Mouse (Mus musculus): ENCODE measurements around the gene Eps8l2. TPM values are rescaled to one million over a fixed set of nuclear protein-coding genes. Genes with fewer than 3 reads are reported as not detected.

Eps8l2 gene
- polyA plus RNA-seq, 1 experiment from 2014 or later: 22.2 TPM

GRCm38 (mm10) chr7:141367358-141367757 lies 28.7 kb downstream of the Eps8l2 start:
- Histone ChIP-seq H3K9ac (replicated peaks) (no peak overlapping the region), H3K4me1 (ENCODE audit: insufficient read depth) (peaks cover 28% of the 10 kb centered on the region), H3K36me3 (replicated peaks; ENCODE audit: insufficient read depth, low read length) (no peaks in the 10 kb centered on the region), H3K4me3 (ENCODE audit: low read depth, low read length) (no peak overlapping the region), H3K27me3 (ENCODE audit: insufficient read depth, low read length) (no peaks in the 10 kb centered on the region), H3K4me2 (ENCODE audit: low read depth, low read length) (no peak overlapping the region), H3K27ac (ENCODE audit: low read depth) (no peak overlapping the region), H3K9me3 (ENCODE audit: low read length) (no peaks in the 10 kb centered on the region)
- DNase-seq: no peak
- TF ChIP-seq CTCF (IDR thresholded peaks at IDR 0.05; ENCODE audit: low read depth): no peak
- no peak for TF ChIP-seq EP300 (IDR thresholded peaks at IDR 0.05; ENCODE audit: low read depth)
- ATAC-seq: no peak
- 78% methylated on average over 4 of the region's 4 CpGs for WGBS (ENCODE audit: insufficient replicate concordance)

DNA sequence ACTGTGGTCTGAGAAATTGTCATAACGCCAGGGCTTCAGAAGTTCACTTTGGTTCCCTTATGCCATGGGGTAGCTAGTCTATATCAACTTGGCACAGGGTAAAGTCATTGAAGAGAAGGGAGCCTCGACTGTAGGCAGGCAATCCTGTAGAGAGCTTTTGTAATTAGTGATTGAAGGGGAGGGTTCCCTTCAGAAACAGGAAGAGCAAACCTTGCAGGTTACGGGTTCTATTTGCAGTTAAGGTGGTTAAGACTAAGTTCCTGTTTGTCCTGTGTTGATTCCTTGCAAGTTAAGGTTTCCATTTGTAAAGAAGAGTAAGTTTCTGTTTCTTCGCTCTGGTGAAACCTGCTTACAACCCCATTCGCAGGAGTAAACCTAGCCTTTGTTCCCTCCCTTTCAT lies 31.2 kb downstream of the Eps8l2 start:
- Histone ChIP-seq H3K4me3 (ENCODE audit: low read depth, low read length) (no peak overlapping the region), H3K9me3 (ENCODE audit: low read length) (no peaks in the 10 kb centered on the region), H3K4me2 (ENCODE audit: low read depth, low read length) (no peak overlapping the region), H3K4me1 (ENCODE audit: insufficient read depth) (peaks cover 16% of the 10 kb centered on the region), H3K27ac (ENCODE audit: low read depth) (peak overlapping the region; percentile 78), H3K36me3 (replicated peaks; ENCODE audit: insufficient read depth, low read length) (no peaks in the 10 kb centered on the region), H3K9ac (replicated peaks) (no peak overlapping the region), H3K27me3 (ENCODE audit: insufficient read depth, low read length) (no peaks in the 10 kb centered on the region)
- DNase-seq (no peak), ATAC-seq (no peak)
- WGBS (ENCODE audit: insufficient replicate concordance): 49% methylated on average over 5 of the region's 5 CpGs
- TF ChIP-seq EP300 (IDR thresholded peaks at IDR 0.05; ENCODE audit: low read depth): no peak
- no peak for TF ChIP-seq CTCF (IDR thresholded peaks at IDR 0.05; ENCODE audit: low read depth)

GRCm38 (mm10) chr7:141371942-141372595 lies 33.4 kb downstream of the Eps8l2 start:
- ATAC-seq (peak; percentile 67), DNase-seq (no peak)
- Histone ChIP-seq H3K4me3 (ENCODE audit: low read depth, low read length) (no peak overlapping the region), H3K4me1 (ENCODE audit: insufficient read depth) (peaks cover 10% of the 10 kb centered on the region), H3K27ac (ENCODE audit: low read depth) (peak overlapping the region; percentile 45; the same call in 1 of the 2 replicates), H3K9ac (replicated peaks) (no peak overlapping the region), H3K9me3 (ENCODE audit: low read length) (no peaks in the 10 kb centered on the region), H3K4me2 (ENCODE audit: low read depth, low read length) (no peak overlapping the region), H3K36me3 (replicated peaks; ENCODE audit: insufficient read depth, low read length) (no peaks in the 10 kb centered on the region), H3K27me3 (ENCODE audit: insufficient read depth, low read length) (no peaks in the 10 kb centered on the region)
- WGBS (ENCODE audit: insufficient replicate concordance): 47% methylated on average over 6 of the region's 6 CpGs
- TF ChIP-seq CTCF (IDR thresholded peaks at IDR 0.05; ENCODE audit: low read depth): no peak

GRCm38 (mm10) chr7:141373611-141374010 lies 34.9 kb downstream of the Eps8l2 start:
- H3K9ac ChIP-seq (replicated peaks): no peak overlapping the region
- WGBS (ENCODE audit: insufficient replicate concordance): 73% methylated on average over 6 of the region's 6 CpGs
- H3K27ac ChIP-seq (ENCODE audit: low read depth): no peak overlapping the region
- no peaks in the 10 kb centered on the region for H3K27me3 ChIP-seq (ENCODE audit: insufficient read depth, low read length)
- H3K4me2 ChIP-seq (ENCODE audit: low read depth, low read length): no peak overlapping the region
- H3K4me1 ChIP-seq (ENCODE audit: insufficient read depth): peaks cover 10% of the 10 kb centered on the region
- H3K36me3 ChIP-seq (replicated peaks; ENCODE audit: insufficient read depth, low read length): no peaks in the 10 kb centered on the region
- H3K9me3 ChIP-seq (ENCODE audit: low read length): no peaks in the 10 kb centered on the region
- no peak for TF ChIP-seq EP300 (IDR thresholded peaks at IDR 0.05; ENCODE audit: low read depth)
- TF ChIP-seq CTCF (IDR thresholded peaks at IDR 0.05; ENCODE audit: low read depth): no peak
- ATAC-seq: peak; percentile 51; the same call in 1 of the 2 replicates
- no peak overlapping the region for H3K4me3 ChIP-seq (ENCODE audit: low read depth, low read length)
- DNase-seq: no peak

DNA sequence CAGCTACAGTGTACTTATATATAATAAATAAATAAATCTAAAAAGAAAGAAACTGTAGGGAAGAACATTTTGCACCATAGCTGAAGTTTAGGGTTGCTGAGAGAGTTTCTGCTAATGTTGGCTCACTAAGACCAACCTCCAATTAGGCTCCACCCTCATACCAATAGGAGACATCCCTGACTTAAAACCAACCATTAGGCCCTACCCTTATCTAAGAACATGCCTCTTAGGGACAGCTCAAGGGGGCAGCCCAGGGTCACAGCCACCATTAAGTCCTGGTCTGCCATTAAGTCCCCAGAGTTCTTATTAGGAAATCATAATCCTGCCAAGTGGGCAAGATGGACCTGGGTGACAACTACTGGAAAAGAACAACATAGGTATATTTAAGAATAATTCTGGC lies 35.7 kb downstream of the Eps8l2 start:
- no peak for DNase-seq
- H3K9ac ChIP-seq (replicated peaks): no peak overlapping the region
- no peak for TF ChIP-seq EP300 (IDR thresholded peaks at IDR 0.05; ENCODE audit: low read depth)
- no peak for TF ChIP-seq CTCF (IDR thresholded peaks at IDR 0.05; ENCODE audit: low read depth)
- no peaks in the 10 kb centered on the region for H3K27me3 ChIP-seq (ENCODE audit: insufficient read depth, low read length)
- peaks cover 10% of the 10 kb centered on the region for H3K4me1 ChIP-seq (ENCODE audit: insufficient read depth)
- no peak for ATAC-seq
- H3K36me3 ChIP-seq (replicated peaks; ENCODE audit: insufficient read depth, low read length): no peaks in the 10 kb centered on the region
- no peak overlapping the region for H3K4me3 ChIP-seq (ENCODE audit: low read depth, low read length)
- no peak overlapping the region for H3K4me2 ChIP-seq (ENCODE audit: low read depth, low read length)
- no peaks in the 10 kb centered on the region for H3K9me3 ChIP-seq (ENCODE audit: low read length)
- no peak overlapping the region for H3K27ac ChIP-seq (ENCODE audit: low read depth)

DNA sequence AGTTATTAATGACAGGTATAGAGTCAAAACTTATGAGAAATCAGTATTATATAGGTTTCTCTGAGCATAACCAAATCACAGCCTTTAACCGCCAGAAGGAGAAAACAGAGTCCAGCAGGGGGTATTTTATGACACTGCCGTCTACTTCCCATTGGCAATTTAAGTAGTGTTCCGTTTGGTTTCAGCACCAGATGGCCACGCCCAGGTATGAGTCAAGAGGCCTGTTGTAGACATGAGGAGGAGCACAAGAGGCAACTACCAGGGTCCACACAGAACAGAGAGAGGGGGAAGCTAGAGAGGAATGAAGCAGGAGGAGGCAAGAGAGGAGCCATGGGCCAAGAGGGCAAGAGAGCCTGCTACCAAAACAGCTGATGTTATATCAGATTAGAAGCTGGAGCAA lies 40.9 kb downstream of the Eps8l2 start:
- DNase-seq (peak; percentile 60), ATAC-seq (peak; percentile 17; the same call in 1 of the 2 replicates)
- Histone ChIP-seq H3K27me3 (ENCODE audit: insufficient read depth, low read length) (no peaks in the 10 kb centered on the region), H3K9ac (replicated peaks) (no peak overlapping the region), H3K4me3 (ENCODE audit: low read depth, low read length) (no peak overlapping the region), H3K4me1 (ENCODE audit: insufficient read depth) (peaks cover 9% of the 10 kb centered on the region; the same call in 1 of the 2 replicates), H3K27ac (ENCODE audit: low read depth) (peak overlapping the region; percentile 59; the same call in 1 of the 2 replicates), H3K9me3 (ENCODE audit: low read length) (no peaks in the 10 kb centered on the region), H3K4me2 (ENCODE audit: low read depth, low read length) (no peak overlapping the region), H3K36me3 (replicated peaks; ENCODE audit: insufficient read depth, low read length) (no peaks in the 10 kb centered on the region)
- no peak for TF ChIP-seq CTCF (IDR thresholded peaks at IDR 0.05; ENCODE audit: low read depth)
- TF ChIP-seq EP300 (IDR thresholded peaks at IDR 0.05; ENCODE audit: low read depth): no peak
- 48% methylated on average over 4 of the region's 4 CpGs for WGBS (ENCODE audit: insufficient replicate concordance)

Measured in liver, postnatal 0 days (tissue).